Mouse (Mus musculus): ENCODE measurements at regions not wholly inside any gene's neighbourhood (a gene's known extent, or its start where the extent isn't known, plus 50 kb on each side); places are given as distances from the start of the nearest gene placed in this dataset.
"Not testable (repeated sequence)": the region's sequence is repeated elsewhere in the genome, so short reads cannot be mapped to it uniquely, and the experiment has no call there.

DNA sequence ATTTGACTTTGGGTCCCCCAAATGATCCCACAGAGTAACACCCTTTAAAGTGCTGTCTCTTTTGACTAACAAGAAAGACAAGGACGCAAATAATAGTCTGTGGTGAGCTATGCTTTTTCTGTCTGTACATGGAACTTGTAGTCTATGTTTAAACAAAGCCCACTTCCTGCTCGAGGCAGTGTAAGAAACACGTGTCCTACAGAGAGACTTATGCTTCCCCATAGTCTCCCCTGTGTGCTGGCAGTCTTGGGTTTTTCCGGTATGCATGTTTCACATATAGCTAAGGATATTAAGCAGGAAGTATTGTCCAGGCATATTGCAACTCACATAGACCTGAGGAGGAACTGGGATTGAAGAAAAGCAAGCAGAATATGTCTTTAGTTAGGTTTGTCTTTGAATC, 586.3 kb upstream of the Olfr1507 start:
- not testable (repeated sequence) for H3K4me3 ChIP-seq (ENCODE audit: insufficient read depth, low read depth, low read length); H3K27me3 ChIP-seq (replicated peaks; ENCODE audit: control insufficient read depth, insufficient read depth, low read length); DNase-seq; H3K4me1 ChIP-seq (ENCODE audit: control insufficient read depth, insufficient read depth, low read length); H3K36me3 ChIP-seq (ENCODE audit: control insufficient read depth, insufficient read depth, low read length); H3K27ac ChIP-seq (ENCODE audit: insufficient read depth, low read depth, low read length)
- no CpG with 5 or more reads among the region's 4 CpGs for WGBS

DNA sequence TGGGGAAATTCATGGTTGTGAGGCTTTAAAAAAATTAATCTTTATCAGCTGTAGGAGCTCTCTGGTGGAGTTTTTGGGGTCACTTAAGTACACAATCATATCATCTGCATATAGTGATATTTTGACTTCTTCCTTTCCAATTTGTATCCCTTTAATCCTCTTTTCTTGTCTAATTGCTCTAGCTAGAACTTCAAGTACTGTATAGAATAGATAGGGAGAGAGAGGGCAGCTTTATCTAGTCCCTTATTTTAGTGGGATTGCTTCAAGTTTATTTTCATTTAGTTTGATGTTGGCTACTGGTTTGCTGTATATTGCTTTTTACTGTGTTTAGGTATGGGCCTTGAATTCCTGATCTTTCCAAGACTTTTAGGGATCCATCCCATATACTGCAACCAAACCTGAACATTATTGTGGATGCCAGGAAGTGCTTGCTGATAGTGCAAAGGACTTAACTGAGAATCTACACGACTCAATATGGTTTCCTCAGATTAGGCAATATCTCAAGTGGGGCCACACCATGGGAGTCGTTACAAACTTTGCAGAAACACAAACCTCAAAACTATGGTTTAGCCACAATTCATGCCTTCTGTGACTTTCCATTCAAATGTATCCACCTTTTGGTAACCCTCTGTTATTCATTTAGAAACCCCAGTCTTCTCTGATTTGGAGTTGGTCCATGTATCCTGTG, 585.6 kb upstream of the Olfr1507 start:
- DNase-seq; H3K27ac ChIP-seq (ENCODE audit: insufficient read depth, low read depth, low read length); H3K4me1 ChIP-seq (ENCODE audit: control insufficient read depth, insufficient read depth, low read length); H3K27me3 ChIP-seq (replicated peaks; ENCODE audit: control insufficient read depth, insufficient read depth, low read length); H3K4me3 ChIP-seq (ENCODE audit: insufficient read depth, low read depth, low read length); H3K36me3 ChIP-seq (ENCODE audit: control insufficient read depth, insufficient read depth, low read length): not testable (repeated sequence)
- WGBS: no CpG with 5 or more reads among the region's 2 CpGs

DNA sequence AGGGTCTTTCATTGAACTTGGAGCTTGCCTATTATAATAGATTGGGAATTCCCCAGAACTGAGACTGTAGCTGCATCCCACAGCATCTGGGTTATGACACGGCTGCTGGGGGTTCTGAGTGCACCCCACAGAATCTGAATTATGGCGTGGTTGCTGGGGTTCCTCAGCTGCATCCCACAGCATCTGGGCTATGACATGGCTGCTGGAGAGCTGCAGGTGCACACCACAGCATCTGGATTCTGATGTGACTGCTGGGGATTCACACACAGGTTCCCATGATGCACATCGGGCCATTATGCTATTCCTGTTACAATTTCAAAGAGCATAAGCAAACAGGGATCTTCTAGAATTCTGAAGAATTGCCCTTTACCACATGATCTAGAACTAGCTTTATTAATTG, 585.0 kb upstream of the Olfr1507 start:
- not testable (repeated sequence) for H3K4me1 ChIP-seq (ENCODE audit: control insufficient read depth, insufficient read depth, low read length); H3K27ac ChIP-seq (ENCODE audit: insufficient read depth, low read depth, low read length); H3K4me3 ChIP-seq (ENCODE audit: insufficient read depth, low read depth, low read length); H3K36me3 ChIP-seq (ENCODE audit: control insufficient read depth, insufficient read depth, low read length); H3K27me3 ChIP-seq (replicated peaks; ENCODE audit: control insufficient read depth, insufficient read depth, low read length); DNase-seq
- no CpG with 5 or more reads among the region's 3 CpGs for WGBS

DNA sequence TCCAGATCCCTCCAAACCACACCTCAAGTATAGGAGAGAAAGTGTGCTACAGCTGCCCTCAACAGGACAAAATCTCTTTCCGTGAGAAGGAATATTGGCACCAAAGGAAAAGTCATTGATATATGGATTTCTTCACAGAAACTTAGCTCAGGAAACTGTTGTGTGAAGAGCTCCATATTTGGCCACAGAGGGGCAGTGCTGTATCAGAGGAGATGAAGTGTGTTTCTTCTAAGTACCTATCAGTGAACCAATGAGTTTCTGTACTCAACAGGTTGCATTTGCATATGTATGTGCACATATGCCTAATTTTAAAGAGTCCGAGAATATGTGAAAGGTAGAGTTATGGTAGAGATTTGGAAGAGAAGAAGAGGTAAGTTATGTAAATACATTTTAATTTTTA, 580.4 kb upstream of the Olfr1507 start:
- not testable (repeated sequence) for H3K4me3 ChIP-seq (ENCODE audit: insufficient read depth, low read depth, low read length); H3K27ac ChIP-seq (ENCODE audit: insufficient read depth, low read depth, low read length); H3K4me1 ChIP-seq (ENCODE audit: control insufficient read depth, insufficient read depth, low read length); H3K27me3 ChIP-seq (replicated peaks; ENCODE audit: control insufficient read depth, insufficient read depth, low read length); H3K36me3 ChIP-seq (ENCODE audit: control insufficient read depth, insufficient read depth, low read length); DNase-seq
- no CpG with 5 or more reads among the region's 2 CpGs for WGBS

DNA sequence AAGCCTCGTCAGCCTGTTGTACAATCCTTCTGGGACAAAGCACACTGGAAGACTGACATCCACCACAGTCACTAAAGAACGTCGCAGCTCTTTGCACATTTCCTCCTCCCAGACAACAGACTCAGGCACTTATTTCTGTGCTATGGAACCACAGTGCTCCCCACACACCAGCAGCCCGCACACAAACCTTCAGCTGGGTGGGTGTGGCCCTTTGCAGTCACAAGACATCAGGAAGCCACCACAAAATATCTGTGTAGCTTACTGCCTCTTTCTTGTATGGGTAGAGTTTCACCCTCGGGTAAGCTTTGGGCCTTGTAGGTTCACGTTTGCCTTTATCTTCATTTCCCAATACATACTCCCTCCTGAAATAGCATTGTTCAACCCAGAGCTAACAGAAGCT, 577.6 kb upstream of the Olfr1507 start:
- H3K4me1 ChIP-seq (ENCODE audit: control insufficient read depth, insufficient read depth, low read length); H3K36me3 ChIP-seq (ENCODE audit: control insufficient read depth, insufficient read depth, low read length); H3K27ac ChIP-seq (ENCODE audit: insufficient read depth, low read depth, low read length); H3K27me3 ChIP-seq (replicated peaks; ENCODE audit: control insufficient read depth, insufficient read depth, low read length); H3K4me3 ChIP-seq (ENCODE audit: insufficient read depth, low read depth, low read length); DNase-seq: not testable (repeated sequence)
- no CpG with 5 or more reads among the region's 6 CpGs for WGBS

DNA sequence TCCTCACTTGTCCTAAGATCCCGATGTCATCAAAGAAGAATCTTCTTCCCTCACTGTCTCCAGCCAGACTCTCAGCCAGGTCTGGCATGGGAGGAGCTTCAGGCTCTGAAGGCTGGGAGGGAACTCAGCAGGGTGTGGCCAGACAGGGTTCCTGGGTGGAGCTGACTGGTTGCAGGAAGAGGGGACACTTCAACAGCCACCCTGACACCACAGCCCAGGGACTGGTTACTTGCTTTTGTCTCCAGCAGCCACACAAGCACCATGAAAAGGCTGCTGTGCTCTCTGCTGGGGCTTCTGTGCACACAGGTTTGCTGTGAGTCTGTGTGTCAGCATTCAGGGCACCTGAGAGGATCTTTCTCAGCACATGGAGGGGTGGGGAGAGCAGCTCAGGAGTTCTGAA, 577.0 kb upstream of the Olfr1507 start:
- not testable (repeated sequence) for H3K36me3 ChIP-seq (ENCODE audit: control insufficient read depth, insufficient read depth, low read length); H3K27ac ChIP-seq (ENCODE audit: insufficient read depth, low read depth, low read length); DNase-seq; H3K27me3 ChIP-seq (replicated peaks; ENCODE audit: control insufficient read depth, insufficient read depth, low read length); H3K4me3 ChIP-seq (ENCODE audit: insufficient read depth, low read depth, low read length); H3K4me1 ChIP-seq (ENCODE audit: control insufficient read depth, insufficient read depth, low read length)
- no CpG with 5 or more reads among the region's 1 CpGs for WGBS

DNA sequence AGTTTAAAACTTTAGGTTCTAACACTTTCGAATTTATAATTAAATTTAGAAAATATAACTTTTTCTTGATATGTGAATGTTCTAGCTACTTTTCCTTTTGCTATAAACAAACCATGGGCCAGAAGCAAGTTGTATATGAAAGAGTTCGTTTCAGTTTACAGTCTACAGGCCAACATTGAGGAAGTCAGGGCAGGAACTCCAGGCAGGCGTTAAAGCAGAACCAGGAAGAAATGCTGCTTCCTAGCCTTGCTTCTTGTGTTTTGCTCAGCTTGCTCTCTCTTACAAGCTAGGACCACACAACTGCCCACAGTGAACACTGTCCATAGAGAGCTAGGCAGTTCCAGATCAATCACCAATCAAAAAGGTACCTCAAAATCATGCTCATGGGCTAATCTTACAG, 558.9 kb upstream of the Olfr1507 start:
- not testable (repeated sequence) for H3K4me1 ChIP-seq (ENCODE audit: control insufficient read depth, insufficient read depth, low read length); DNase-seq; H3K36me3 ChIP-seq (ENCODE audit: control insufficient read depth, insufficient read depth, low read length); H3K4me3 ChIP-seq (ENCODE audit: insufficient read depth, low read depth, low read length); H3K27ac ChIP-seq (ENCODE audit: insufficient read depth, low read depth, low read length); H3K27me3 ChIP-seq (replicated peaks; ENCODE audit: control insufficient read depth, insufficient read depth, low read length)
- WGBS: no CpG with 5 or more reads among the region's 3 CpGs

DNA sequence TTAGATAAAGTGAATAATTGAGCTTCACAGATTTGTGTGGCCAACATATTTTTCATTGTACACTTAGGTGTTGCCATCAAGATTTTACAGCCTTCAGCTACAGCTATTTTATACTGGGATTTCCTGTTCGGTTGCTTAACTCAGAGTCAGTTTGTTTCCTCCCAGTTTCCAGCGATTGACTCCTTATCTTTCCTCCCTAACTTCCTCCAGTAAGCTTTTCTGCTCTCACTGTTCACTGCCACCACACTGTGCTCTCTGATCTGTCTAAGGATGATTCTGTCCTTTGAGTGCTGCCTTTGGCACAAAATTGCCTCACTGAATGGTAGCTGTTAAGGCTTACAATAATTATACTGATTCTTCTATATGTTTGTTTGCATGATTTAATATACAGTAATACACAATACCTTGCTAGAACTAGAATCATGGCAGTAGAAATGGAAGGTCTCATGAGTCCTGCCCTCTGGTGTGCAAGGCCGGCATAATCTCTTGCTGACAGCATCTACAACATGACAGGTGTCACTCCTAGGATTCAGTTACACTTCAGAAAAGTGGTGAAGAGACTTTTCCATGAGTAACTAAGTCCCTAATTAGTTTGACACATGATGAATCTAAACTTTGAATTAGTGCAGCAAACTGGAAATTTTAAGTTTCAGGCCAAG, 558.0 kb upstream of the Olfr1507 start:
- not testable (repeated sequence) for H3K27me3 ChIP-seq (replicated peaks; ENCODE audit: control insufficient read depth, insufficient read depth, low read length); H3K36me3 ChIP-seq (ENCODE audit: control insufficient read depth, insufficient read depth, low read length); H3K4me3 ChIP-seq (ENCODE audit: insufficient read depth, low read depth, low read length); DNase-seq; H3K27ac ChIP-seq (ENCODE audit: insufficient read depth, low read depth, low read length); H3K4me1 ChIP-seq (ENCODE audit: control insufficient read depth, insufficient read depth, low read length)
- WGBS: no CpG with 5 or more reads among the region's 3 CpGs

DNA sequence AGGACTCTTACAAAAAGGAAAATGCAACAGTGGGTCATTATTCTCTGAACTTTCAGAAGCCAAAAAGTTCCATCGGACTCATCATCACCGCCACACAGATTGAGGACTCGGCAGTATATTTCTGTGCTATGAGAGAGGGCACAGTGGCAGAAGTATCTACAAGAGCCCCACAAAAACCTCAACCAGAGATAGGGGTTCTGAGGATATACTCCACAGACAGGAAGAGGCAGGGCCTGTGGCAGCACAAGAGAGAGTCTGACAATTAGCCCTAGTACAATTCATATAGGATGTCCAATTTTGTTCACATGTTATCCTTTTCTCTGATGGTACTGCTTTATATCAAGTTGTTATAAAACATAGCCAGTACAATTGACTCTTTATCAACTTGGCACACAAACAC, 552.1 kb upstream of the Olfr1507 start:
- H3K27ac ChIP-seq (ENCODE audit: insufficient read depth, low read depth, low read length); DNase-seq; H3K4me3 ChIP-seq (ENCODE audit: insufficient read depth, low read depth, low read length); H3K36me3 ChIP-seq (ENCODE audit: control insufficient read depth, insufficient read depth, low read length); H3K4me1 ChIP-seq (ENCODE audit: control insufficient read depth, insufficient read depth, low read length); H3K27me3 ChIP-seq (replicated peaks; ENCODE audit: control insufficient read depth, insufficient read depth, low read length): not testable (repeated sequence)
- WGBS: no CpG with 5 or more reads among the region's 3 CpGs

DNA sequence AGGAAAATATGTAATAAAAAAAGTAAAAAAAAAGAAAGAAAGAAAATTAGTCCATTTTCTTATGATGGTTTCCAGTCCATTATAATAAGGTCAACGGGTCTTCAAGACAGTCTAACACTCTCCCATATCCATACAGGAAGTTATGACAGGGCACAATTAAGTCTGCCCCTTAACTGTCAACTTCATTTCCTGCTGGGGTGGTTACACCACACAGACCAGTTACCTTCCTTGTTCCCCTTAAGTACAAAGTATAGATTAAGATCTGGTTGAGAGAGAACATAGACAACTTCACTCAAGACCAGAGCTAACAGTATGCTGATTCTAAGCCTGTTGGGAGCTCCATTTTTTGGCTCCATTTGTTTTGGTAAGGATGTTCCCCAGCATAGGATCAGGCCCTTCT, 551.4 kb upstream of the Olfr1507 start:
- H3K36me3 ChIP-seq (ENCODE audit: control insufficient read depth, insufficient read depth, low read length); DNase-seq; H3K4me3 ChIP-seq (ENCODE audit: insufficient read depth, low read depth, low read length); H3K27me3 ChIP-seq (replicated peaks; ENCODE audit: control insufficient read depth, insufficient read depth, low read length); H3K27ac ChIP-seq (ENCODE audit: insufficient read depth, low read depth, low read length); H3K4me1 ChIP-seq (ENCODE audit: control insufficient read depth, insufficient read depth, low read length): not testable (repeated sequence)
- no CpG with 5 or more reads among the region's 1 CpGs for WGBS

DNA sequence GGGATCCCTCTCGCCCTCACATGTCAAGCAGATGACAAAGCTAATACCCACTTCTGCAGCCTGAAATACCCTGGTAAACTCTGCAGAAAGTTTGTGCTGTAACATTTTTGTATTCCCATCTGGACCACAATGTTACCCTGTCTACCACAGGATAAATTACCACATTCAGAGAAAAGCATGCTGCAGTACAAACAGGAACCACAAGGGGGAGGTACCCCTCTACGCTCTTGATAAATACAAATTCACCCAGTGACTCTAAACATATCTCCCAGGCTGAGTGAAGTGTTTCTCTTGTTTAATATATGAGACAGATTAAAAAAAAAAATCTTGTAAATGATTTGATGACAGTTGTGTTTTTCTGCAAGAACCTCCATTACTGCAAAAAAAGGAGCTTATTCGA, 549.8 kb upstream of the Olfr1507 start:
- not testable (repeated sequence) for H3K4me1 ChIP-seq (ENCODE audit: control insufficient read depth, insufficient read depth, low read length); H3K36me3 ChIP-seq (ENCODE audit: control insufficient read depth, insufficient read depth, low read length); DNase-seq; H3K27me3 ChIP-seq (replicated peaks; ENCODE audit: control insufficient read depth, insufficient read depth, low read length); H3K4me3 ChIP-seq (ENCODE audit: insufficient read depth, low read depth, low read length); H3K27ac ChIP-seq (ENCODE audit: insufficient read depth, low read depth, low read length)
- no CpG with 5 or more reads among the region's 3 CpGs for WGBS

Data from kidney, adult 2 months (tissue).